Mouse (Mus musculus) C2C12 (cell line): Measurements from ENCODE around the gene Gdpgp1. TPM values are rescaled to one million over a fixed set of nuclear protein-coding genes. Genes with fewer than 3 reads are reported as not detected.
A peak's percentile ranks its signal among the peaks of the same experiment; 100 is the strongest.

Experiments
- H3K27me3 ChIP-seq: one replicate; pipeline ENCODE4 v1.6.1; 2011; ENCODE audit not compliant: control insufficient read depth, insufficient read depth, insufficient read length
- H3K36me3 ChIP-seq: one replicate; pipeline ENCODE4 v1.6.1; 2011; ENCODE audit not compliant: control insufficient read depth, insufficient read depth
- H3K4me3 ChIP-seq: one replicate; pipeline ENCODE4 v1.5.1; 2011; ENCODE audit warnings: mild to moderate bottlenecking, control low read depth; ENCODE audit not compliant: poor library complexity, insufficient read depth, severe bottlenecking
- H3K79me2 ChIP-seq: one replicate; pipeline ENCODE4 v1.6.1; 2011; ENCODE audit not compliant: control insufficient read depth, insufficient read depth
- H3K79me3 ChIP-seq: one replicate; pipeline ENCODE4 v1.6.1; 2011; ENCODE audit warnings: low read depth, control low read depth
- H3ac ChIP-seq: one replicate; pipeline ENCODE3; 2011; ENCODE audit warnings: low read depth; ENCODE audit not compliant: control insufficient read depth, insufficient read length
- CEBPB ChIP-seq: IDR thresholded peaks from one replicate; pipeline ENCODE4 v1.6.1; 2011; ENCODE audit warnings: low read depth, mild to moderate bottlenecking, control low read depth, moderate library complexity
- CTCF ChIP-seq: IDR thresholded peaks from one replicate; pipeline ENCODE4 v1.5.1; 2011; ENCODE audit not compliant: control insufficient read depth, insufficient read depth, insufficient read length
- FOSL1 ChIP-seq: IDR thresholded peaks from one replicate; pipeline ENCODE4 v1.8.0; 2011; ENCODE audit warnings: mild to moderate bottlenecking, low read length; ENCODE audit not compliant: poor library complexity, insufficient read depth, severe bottlenecking
- MAX ChIP-seq: IDR thresholded peaks from one replicate; pipeline ENCODE4 v1.6.1; 2011; ENCODE audit warnings: mild to moderate bottlenecking, control low read depth
- MYOD1 ChIP-seq: IDR thresholded peaks from one replicate; pipeline ENCODE4 v1.6.1; 2011; ENCODE audit warnings: low read depth; ENCODE audit not compliant: control insufficient read depth, insufficient read length
- MYOG ChIP-seq: IDR thresholded peaks from one replicate; pipeline ENCODE4 v1.6.1; 2011; ENCODE audit not compliant: control insufficient read depth, insufficient read length; ENCODE audit errors: extremely low read depth
- USF1 ChIP-seq: IDR thresholded peaks from one replicate; pipeline ENCODE4 v1.6.1; 2011; ENCODE audit warnings: low read depth, mild to moderate bottlenecking, control low read depth, moderate library complexity
- polyA plus RNA-seq: library from polyadenylated mRNA; unstranded; fragments of >200 nt; fragmentation: generic; extraction: Trizol; gene quantifications from one replicate; pipeline ENCODE4 v1.2.1, GENCODE M21; 2012; ENCODE audit warnings: missing spikeins

Gene Gdpgp1
- polyA plus RNA-seq, 1 experiment: 1.2 TPM

DNA sequence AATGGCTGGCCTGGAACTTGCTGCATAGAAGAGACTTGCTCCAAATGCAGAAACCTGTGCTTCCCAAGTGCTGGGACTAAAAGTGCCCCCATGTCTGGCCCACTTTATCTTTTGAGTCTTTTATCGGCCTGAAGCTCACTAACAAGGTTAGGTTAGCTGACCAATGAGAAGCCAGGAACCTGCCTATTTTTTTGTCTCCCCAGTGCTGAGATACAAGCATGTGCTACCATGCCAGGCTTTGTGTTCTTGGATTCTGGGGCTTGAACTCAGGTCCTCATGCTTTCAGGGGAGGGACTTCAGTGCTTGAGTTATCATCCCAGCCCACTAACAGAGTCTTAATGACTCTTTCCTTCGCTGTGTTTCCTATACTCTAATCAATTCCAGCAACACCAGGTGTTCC lies 25.0 kb downstream of the Gdpgp1 start:
- peaks cover 13% of the 10 kb centered on the region for H3K79me3 ChIP-seq
- peaks cover 16% of the 10 kb centered on the region for H3K79me2 ChIP-seq
- TF ChIP-seq MAX (no peak), MYOD1 (no peak), MYOG (no peak), CTCF (no peak), FOSL1 (no peak), USF1 (no peak), CEBPB (no peak)
- no peaks in the 10 kb centered on the region for H3K27me3 ChIP-seq
- no peak overlapping the region for H3ac ChIP-seq
- no peaks in the 10 kb centered on the region for H3K36me3 ChIP-seq
- no peak overlapping the region for H3K4me3 ChIP-seq

DNA sequence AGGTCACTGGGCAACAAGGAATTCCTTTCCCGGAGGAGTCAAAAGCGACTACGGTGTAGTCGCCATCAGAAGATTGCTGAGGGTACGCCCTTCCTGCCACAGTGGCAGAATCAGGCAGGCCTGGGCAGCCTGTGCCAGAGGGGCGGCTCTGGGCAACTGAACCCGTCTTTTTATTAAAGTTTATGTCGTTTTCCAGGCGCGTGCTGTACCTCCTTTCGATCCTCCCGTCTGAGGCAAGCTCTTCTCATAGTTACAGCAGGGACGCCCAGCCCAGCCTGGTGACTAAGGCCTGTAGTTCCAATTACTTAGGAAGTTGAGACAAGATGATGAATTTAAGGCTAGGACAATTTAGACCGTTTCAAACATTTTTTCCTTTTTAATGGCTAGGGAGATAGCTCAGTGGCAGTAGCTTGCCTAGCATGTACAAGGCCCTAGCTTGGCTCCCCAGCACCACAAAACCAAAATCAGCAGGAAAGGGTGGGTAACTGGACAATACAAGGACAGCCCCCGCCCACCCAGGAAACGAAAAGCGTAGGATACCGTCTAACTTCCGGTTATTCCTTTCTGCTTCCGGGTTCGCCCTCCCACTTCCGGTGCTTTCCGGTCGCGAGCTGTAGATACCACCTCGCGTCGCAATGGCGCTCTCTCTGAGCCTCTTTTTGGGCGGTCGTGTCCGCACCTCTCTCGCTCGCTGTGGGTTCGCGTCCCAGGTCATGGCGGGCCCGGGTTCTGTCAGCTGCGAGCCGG lies 28.1 kb downstream of the Gdpgp1 start, which contains the start of gene Ngrn:
TSS of gene Ngrn (plus strand) at position 591 of the 747 bp plus-strand sequence.
- no peak for TF ChIP-seq FOSL1
- no peak for TF ChIP-seq USF1
- no peak for TF ChIP-seq MYOG
- TF ChIP-seq CTCF: no peak
- TF ChIP-seq CEBPB: no peak
- TF ChIP-seq MAX: no peak
- no peak for TF ChIP-seq MYOD1
- Histone ChIP-seq H3ac (peak within 1 kb of the TSS; percentile 92), H3K79me3 (peaks cover 16% of the 10 kb centered on the region), H3K36me3 (peaks cover 18% of the 10 kb centered on the region), H3K4me3 (peak within 1 kb of the TSS; percentile 69), H3K79me2 (peaks cover 34% of the 10 kb centered on the region), H3K27me3 (no peaks in the 10 kb centered on the region)

DNA sequence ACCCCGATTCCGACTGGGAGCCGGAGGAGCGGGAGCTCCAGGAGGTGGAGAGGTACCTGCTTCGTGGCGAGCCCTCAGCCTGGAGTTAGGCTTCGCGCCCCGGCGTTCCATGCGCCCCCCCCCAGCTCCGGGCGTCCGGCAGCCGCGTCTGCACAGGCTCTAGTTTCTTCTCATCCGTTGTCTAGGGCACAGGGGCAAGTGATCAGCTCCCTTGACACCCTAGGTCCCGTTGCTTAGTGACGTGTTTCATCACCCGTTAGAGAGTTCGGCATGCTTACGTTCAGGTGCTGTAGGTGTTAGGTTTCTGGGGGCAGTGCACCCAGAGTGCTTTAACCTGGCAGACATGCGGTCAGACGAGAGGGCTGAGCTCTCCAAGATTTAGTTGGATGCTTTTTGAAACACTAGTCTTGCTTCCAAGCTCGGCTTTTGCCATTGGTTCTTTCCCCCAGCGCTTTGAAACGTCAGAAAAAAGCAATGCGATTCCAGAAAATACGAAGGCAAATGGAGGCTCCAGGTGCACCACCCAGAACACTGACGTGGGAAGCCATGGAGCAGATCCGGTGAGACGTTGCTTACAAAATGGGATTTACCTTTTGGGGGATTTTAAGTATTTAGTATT lies 28.8 kb downstream of the Gdpgp1 start:
- Histone ChIP-seq H3K4me3 (peak overlapping the region; percentile 69), H3ac (peak overlapping the region; percentile 92), H3K27me3 (no peaks in the 10 kb centered on the region), H3K36me3 (peaks cover 22% of the 10 kb centered on the region), H3K79me3 (peaks cover 16% of the 10 kb centered on the region), H3K79me2 (peaks cover 34% of the 10 kb centered on the region)
- no peak for TF ChIP-seq MYOG
- no peak for TF ChIP-seq CTCF

DNA sequence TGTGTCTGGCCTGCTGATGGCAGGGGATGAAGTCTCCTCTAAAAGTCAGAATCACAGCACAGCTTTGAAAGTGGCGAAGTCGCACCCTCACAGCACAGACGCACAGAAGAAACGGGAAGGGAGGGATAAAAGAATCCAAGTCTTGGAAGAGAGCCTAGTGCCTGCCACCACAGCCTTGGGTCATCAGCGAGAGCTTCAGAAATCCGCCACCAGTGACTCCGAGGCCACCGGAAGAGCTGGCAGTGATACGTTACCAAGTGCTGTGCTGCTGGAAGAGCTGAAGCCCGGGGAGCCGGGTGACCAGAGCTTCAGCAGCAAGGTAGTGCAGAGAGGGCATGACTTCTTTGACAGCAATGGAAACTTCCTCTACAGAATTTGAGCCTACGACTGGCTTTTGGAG lies 31.9 kb downstream of the Gdpgp1 start:
- Histone ChIP-seq H3K36me3 (peaks cover 27% of the 10 kb centered on the region), H3K79me2 (peaks cover 36% of the 10 kb centered on the region), H3K27me3 (no peaks in the 10 kb centered on the region), H3ac (no peak overlapping the region), H3K4me3 (no peak overlapping the region), H3K79me3 (peaks cover 16% of the 10 kb centered on the region)
- no peak for TF ChIP-seq MAX
- TF ChIP-seq USF1: no peak
- no peak for TF ChIP-seq MYOG
- TF ChIP-seq FOSL1: no peak
- TF ChIP-seq MYOD1: no peak
- TF ChIP-seq CEBPB: no peak
- no peak for TF ChIP-seq CTCF

DNA sequence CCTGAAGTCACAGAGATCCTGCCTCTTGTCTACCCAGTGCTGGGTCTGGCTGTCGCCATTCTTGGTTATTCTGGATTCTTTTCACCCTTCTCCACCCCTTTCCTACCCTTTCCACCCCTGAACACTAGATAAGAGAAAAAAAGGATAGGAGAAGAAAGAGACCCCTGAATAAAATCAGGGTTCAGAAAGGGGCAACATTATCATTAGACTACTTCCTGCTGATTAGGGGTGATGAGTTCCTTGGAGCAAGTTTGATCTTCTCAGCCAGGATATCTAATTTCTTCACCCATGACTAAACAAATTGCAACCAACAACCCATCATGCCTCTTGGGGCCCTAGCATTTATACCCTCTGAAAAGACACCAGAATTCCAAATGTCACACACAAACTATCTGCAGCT lies 35.1 kb downstream of the Gdpgp1 start:
- no peak overlapping the region for H3ac ChIP-seq
- H3K27me3 ChIP-seq: no peaks in the 10 kb centered on the region
- H3K79me2 ChIP-seq: peaks cover 32% of the 10 kb centered on the region
- peaks cover 12% of the 10 kb centered on the region for H3K79me3 ChIP-seq
- no peak for TF ChIP-seq MYOG
- TF ChIP-seq FOSL1: no peak
- no peak for TF ChIP-seq CTCF
- no peak for TF ChIP-seq MYOD1
- no peak for TF ChIP-seq CEBPB
- TF ChIP-seq MAX: no peak
- no peak for TF ChIP-seq USF1
- no peak overlapping the region for H3K4me3 ChIP-seq
- peaks cover 27% of the 10 kb centered on the region for H3K36me3 ChIP-seq
